Mouse (Mus musculus) bone marrow, adult 2 months (tissue): ENCODE measurements around the gene Pde4d.

Experiments used
- CTCF ChIP-seq: fragments of 200-500 bp; IDR thresholded peaks from 2 replicates; pipeline ENCODE4 v1.5.1; 2011; ENCODE audit warnings: low read length, control low read depth; ENCODE audit not compliant: control insufficient read depth, insufficient read depth
- POLR2A ChIP-seq: fragments of 200-500 bp; IDR thresholded peaks from 2 replicates; pipeline ENCODE4 v1.6.1; 2011; ENCODE audit warnings: low read depth, mild to moderate bottlenecking, control low read depth, low read length, borderline replicate concordance; ENCODE audit not compliant: control insufficient read depth

- TF ChIP-seq POLR2A (no peak), CTCF (no peak)
Observed at GRCm38 (mm10) chr13:108404372-108404771, 45.4 kb upstream of the Pde4d start.
